Mouse (Mus musculus) c-Kit-negative CD71-positive TER-119-positive erythroid progenitor cells, embryonic 14.5 days (primary cell): Measurements from ENCODE around the gene A930002H24Rik.

Source experiments
- DNase-seq: peaks from one replicate; pipeline ENCODE4 v3.0.0-alpha.2; 2013; ENCODE audit warnings: low read depth, low spot score

The A930002H24Rik gene

DNA sequence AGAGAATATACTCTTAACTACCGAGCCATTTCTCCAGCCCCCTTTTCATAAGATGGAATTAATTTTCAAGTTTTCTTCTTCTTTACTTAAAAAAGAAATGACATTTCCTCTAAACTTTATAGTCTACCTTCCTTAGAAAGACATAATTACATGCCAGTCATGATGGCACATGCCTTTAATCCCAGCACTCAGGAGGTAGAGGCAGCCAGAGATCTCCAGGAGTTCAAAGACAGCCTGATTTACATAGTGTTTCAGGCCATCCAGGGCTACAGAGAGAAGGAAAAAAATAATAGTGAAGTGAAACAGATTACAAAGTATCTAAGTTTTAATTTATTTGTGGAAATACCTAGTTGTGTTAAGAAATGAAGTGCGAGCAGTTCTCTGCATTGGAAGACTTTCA lies 27.4 kb downstream of the A930002H24Rik start:
- no peak for DNase-seq

DNA sequence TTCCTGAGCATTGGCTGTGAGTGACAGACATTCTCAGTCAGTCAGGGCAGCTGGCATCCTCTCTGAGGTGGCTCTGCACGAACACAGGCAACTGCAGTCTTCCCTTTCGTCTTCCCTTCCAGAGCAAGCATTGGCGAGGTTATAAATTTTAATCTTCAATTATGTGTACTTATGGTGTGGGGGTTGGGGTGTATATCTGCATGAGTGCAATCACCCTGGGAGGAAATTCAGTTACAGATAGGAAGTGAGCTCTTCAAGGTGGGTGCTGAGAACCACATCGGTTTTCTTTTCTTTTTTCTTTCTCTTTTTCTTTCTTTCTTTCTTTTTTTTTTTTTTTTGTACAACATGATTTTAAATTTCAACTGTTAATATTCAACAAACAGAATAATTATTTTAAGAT lies 32.0 kb downstream of the A930002H24Rik start:
- no peak for DNase-seq

DNA sequence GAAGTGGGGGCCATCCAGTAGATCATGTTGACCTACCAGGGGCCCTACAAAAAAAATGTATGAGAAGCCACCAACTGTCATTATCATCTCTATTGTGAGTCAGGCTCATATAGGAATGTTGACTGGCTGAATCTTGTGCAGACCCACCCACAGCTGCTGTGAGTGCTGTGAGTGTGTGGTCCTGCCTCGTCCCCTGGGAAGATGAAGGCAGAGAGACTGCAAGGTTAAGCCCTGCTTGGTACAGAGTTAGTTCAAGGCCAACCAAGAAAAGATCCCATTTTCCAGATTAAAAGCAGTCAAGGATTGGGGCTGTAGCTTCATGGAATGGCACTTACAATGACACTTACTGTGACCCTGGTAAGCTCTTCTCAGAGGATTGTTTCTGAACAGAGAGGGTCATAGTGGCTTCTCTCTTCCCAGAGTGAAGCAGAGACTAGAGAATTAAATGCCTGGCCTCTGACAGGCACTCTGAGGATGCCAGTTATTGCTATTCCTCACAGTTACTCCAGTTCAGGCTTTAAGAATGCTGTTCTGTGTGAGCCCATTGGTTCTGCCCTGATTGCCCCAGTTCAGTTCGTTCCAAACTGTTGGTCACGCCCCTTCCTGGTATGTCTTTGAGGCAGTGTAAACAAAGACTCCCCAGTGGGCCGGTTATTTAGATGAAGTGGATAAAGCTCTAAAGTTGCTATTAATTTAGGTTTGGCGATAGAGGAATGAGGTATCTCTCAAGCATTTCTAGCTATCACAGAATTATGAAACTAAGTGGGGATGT lies 34.8 kb downstream of the A930002H24Rik start:
- DNase-seq, result no peak

DNA sequence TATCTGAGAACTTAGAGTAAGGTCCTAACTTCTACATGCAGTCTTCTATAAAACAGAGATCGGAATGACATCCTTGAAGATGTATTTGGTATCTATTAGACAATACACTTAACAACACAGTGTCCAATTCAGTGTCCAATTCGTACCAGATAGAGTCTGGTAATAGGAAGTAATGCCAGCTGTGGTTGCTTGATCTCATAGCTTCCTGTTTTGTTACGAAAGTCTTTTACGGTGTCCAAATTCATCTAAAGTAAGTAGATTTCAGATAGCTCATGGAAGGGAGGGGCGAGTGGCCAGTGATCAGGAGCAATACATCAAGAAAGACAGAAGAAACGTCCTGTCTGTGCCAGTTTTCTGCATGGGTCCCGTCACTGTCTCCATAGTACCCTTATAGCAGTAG lies 36.8 kb downstream of the A930002H24Rik start:
- DNase-seq, result no peak

DNA sequence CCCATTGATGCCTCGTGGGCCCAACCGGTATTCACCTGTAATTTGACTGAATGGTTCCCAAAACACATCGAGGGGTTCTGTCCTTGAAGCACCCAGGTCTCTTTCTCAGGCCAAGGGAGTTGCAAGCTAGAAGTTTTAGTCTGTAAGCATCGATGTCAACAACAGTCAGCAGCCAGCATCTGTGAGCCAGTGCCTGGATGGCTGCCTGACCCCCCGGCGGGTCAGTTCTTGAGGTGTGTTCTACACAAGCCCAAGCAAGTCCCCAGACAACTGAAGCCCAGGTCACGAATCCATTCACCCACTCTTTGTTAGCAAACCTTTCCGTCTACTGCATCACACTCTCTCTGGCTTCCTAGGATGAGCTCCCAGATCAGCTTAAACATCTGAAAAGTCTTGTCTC lies 37.4 kb downstream of the A930002H24Rik start:
- DNase-seq, result no peak

DNA sequence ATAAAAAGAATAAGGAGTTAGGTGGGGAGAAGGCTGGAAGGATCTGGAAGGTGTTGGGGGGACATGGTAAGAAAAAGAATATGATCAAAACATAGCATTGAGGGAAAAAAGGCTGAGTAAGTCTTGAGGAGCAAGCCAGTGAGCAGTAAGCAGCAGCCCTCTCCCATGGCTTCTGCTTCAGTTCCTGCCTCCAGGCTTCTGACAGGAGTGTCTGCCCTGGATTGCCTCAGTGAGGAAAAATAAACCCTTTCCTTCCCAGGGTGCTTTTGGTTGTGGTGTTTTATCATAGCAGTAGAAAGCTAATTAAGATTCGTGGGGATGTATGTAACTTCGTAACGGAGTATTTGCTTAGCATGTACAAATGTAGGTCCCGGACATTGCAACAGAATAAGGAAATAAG lies 39.5 kb downstream of the A930002H24Rik start:
- no peak for DNase-seq

DNA sequence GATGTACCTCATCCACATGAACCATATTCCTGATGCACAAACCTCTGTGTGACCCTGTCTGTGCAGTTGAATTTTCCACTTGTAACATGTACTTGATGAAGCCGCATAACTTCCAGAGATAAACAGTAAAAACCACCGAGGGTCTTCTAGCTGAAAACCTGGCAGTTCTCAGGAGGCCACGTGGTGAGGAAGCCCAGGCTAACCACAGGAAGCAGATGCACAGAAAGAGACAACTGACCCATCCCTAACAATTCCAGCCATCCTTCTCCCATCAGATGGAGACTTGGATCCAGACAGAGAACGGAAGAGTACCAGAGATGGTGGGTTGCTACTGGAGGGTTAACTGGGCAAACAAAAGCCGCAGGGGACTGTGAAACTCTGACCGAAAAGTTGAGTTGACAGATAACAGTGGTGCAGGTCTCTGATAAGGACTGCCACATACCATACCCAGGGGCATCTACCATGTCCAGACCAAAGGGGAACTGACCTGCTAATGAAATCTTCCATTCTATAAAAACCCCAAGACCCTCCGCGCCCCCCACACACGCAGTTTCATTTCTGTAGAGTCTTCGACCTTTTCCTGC lies 45.1 kb downstream of the A930002H24Rik start:
- no peak for DNase-seq

DNA sequence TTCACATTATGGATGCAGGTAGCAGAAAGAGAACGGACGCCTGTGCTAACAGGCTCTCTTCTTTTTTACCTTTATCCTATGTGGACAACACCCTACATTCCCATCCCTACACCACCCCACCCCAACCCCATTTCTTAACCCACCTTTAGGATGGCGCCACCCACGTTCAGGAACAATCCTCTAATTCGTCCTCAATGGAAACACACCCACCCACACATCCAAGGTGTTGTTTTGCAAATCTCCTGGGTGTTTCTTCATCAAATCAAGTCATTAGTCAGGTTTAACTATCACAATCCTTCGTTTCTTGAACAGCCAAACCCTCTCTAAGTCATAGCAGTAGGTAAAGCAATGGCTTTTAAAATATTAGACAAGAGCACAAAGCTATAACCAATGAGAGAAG lies 50.0 kb downstream of the A930002H24Rik start:
- no peak for DNase-seq
